Mouse (Mus musculus) retina, postnatal 7 days (tissue): ENCODE measurements around the gene Sez6.

ENCODE experiments used
- DNase-seq: peaks from one replicate; pipeline ENCODE4 v3.0.0-alpha.2; 2012; ENCODE audit warnings: low read depth, low spot score

Gene Sez6

GRCm38 (mm10) chr11:77930751-77931540 lies at the start of gene Sez6:
Gene Sez6, plus strand, starts transcription at chr11:77930800.
- DNase-seq: peak; percentile 82

- DNase-seq: no peak
These were observed 45.9 kb upstream of the Sez6 start for GRCm38 (mm10) chr11:77884524-77885245.

- no peak for DNase-seq
These were observed 45.4 kb upstream of the Sez6 start for GRCm38 (mm10) chr11:77885246-77885575.

- no peak for DNase-seq
These were observed 43.1 kb upstream of the Sez6 start for GRCm38 (mm10) chr11:77887373-77887960.

- DNase-seq: no peak
These were observed 41.8 kb upstream of the Sez6 start for GRCm38 (mm10) chr11:77888846-77889245.

GRCm38 (mm10) chr11:77889484-77889883 lies 41.1 kb upstream of the Sez6 start:
- no peak for DNase-seq

GRCm38 (mm10) chr11:77890648-77891258 lies 39.8 kb upstream of the Sez6 start:
- DNase-seq: no peak

- no peak for DNase-seq
These were observed 37.7 kb upstream of the Sez6 start for GRCm38 (mm10) chr11:77892883-77893282.

- no peak for DNase-seq
These were observed 37.3 kb upstream of the Sez6 start for GRCm38 (mm10) chr11:77893283-77893682.

- DNase-seq: no peak
These were observed 36.5 kb upstream of the Sez6 start, which contains the start of gene Pipox for GRCm38 (mm10) chr11:77893787-77894718. Gene Pipox, minus strand, starts transcription at chr11:77894096.

GRCm38 (mm10) chr11:77894967-77895366 lies 35.6 kb upstream of the Sez6 start:
- DNase-seq: no peak

GRCm38 (mm10) chr11:77896011-77896410 lies 34.6 kb upstream of the Sez6 start:
- no peak for DNase-seq

- no peak for DNase-seq
These were observed 34.1 kb upstream of the Sez6 start for GRCm38 (mm10) chr11:77896480-77896819.

GRCm38 (mm10) chr11:77896820-77897805 lies 33.5 kb upstream of the Sez6 start:
- no peak for DNase-seq

GRCm38 (mm10) chr11:77900187-77900586 lies 30.4 kb upstream of the Sez6 start:
- no peak for DNase-seq

GRCm38 (mm10) chr11:77900696-77901095 lies 29.9 kb upstream of the Sez6 start:
- no peak for DNase-seq

- no peak for DNase-seq
These were observed 29.2 kb upstream of the Sez6 start for GRCm38 (mm10) chr11:77901366-77901765.

- no peak for DNase-seq
These were observed 28.7 kb upstream of the Sez6 start for GRCm38 (mm10) chr11:77901775-77902355.

GRCm38 (mm10) chr11:77903761-77904160 lies 26.8 kb upstream of the Sez6 start:
- DNase-seq: no peak

- DNase-seq: no peak
These were observed 25.9 kb upstream of the Sez6 start for GRCm38 (mm10) chr11:77904707-77905106.
